Mouse (Mus musculus) spleen, embryonic (tissue): ENCODE measurements at regions not wholly inside any gene's neighbourhood (a gene's known extent, or its start where the extent isn't known, plus 50 kb on each side); places are given as distances from the start of the nearest gene placed in this dataset.

Experiments used
- CTCF ChIA-PET: fragments of 350-600 bp; sonication (Branson Sonifier 250); formaldehyde crosslinking; loops from one replicate; lab custom pipeline; 2022; lab: Charles Lee

DNA sequence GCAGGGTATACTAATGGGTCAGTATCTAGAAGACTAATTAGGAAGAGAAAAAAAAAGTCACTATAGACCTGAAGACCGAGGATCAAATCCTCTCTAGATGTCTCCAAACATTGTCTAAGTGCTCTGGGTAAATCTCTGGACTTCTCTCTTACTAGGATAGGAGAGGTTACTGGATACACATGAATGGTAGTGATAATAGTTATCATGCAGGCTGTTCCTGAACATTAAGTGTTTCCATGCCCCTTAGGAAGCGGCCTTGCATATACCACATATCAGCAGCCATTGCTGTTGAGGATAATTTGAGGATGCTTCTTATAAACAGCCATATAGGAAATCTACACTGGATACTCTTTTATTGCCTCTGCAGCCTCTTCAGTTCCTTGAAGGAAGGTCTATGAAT is 274.2 kb upstream of the Ppargc1a start:
- CTCF ChIA-PET, result no interaction called here

DNA sequence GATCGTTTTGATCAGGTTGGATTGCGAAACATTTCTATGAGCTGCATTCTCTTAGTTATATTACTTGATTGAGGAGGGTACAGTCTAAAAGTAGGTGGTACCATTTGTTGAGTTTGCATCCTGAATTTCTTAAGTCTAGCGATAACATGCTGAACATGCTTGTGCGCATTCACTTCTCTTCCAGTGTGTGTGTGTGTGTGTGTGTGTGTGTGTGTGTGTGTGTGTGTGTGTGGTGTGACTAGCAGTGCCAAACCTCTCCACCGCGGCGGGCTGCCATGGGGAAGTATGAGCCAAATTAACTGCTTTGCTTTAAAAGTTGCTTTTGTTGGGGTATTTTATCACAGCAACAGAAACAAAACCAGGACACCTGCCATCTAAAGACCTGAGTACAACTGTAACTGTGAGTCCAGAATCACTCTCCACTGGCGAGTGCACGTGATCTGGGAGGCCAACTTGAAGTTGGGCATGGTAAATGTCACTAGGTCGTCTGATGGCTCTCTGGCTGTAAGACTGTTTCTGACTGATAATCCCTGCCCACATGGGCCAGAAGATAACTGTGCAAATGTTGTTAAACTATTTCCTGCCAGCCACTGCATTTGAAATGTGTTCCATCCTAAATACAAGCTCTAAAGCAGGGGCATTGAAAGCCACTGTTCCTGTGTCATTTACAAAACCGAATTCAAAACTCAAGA is 273.3 kb upstream of the Ppargc1a start:
- CTCF ChIA-PET, result no interaction called here

DNA sequence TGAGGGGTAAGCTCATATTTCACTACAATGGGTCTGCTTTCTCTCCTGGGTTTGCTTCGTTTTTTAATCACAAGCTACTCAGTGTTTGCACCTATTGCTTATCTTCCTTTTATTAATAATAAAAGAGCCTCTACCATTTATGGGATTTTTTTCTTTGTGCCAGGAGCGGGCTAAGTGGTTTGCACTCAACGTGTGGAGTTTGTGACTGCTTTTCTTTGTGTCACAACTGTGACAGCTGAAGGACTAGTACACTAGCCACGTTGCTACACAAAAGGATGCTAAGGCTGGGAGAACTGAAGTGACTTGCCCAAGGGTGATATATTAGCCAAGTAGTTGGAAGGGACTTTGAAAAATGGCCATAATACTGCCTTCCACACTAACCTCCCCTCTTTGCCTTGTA is 271.8 kb upstream of the Ppargc1a start:
- CTCF ChIA-PET, result no interaction called here

DNA sequence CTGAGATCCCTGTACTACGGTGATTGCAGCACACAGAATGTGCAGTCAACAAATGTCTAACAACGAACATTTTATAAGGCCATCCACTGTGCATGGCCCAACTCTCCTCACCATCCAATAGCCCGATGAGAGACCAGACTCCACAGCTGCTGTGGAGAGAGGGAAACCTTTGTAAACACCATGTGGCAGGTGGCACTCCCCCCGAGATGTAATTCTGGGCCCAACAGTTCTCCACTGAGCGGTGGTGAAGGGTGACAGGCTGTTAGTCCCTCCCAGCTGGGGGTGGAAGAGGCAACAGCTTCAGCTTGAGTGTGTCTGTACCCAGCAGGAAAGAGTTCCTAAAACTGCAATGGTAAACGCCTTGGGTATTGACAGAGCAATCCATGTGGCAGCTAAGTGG is 263.0 kb upstream of the Ppargc1a start:
- CTCF ChIA-PET, result no interaction called here

DNA sequence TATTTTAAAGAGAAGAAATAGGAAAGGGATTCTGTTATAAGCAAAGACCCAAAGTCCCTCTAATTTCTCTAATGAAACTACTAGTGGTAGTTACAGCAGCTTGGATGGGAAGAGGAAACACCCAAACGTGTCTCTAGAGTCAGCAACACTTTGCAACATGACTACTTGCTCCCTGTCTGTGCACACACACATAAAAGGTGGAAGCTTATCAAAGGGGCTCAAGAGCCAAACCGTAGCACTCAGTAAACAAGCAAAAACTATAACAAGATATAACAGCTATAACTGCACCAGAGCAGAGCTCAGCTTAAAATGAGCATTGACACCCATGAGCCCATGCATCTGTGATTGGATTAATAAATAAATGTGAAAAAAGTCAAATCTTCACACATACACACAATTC is 262.5 kb upstream of the Ppargc1a start:
- CTCF ChIA-PET, result no interaction called here

DNA sequence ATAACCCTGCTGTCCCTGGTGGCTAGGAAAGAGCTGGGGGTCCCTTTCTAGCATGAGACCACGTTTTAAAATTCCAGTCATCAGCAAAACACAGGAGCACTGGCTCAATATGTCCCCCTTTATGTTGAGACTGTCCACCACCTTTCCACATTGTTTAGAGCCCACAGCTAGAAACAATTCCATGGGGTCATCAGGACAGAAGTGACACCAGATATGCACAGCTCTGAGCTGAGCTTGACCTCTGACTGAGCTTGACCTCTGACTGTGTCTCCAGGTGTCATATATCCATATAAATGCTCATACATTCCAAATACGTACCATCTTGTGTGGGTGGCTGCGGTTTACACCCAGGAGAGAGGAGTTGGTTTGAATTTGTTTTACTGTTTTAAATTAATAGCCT is 262.1 kb upstream of the Ppargc1a start:
- CTCF ChIA-PET, result no interaction called here

DNA sequence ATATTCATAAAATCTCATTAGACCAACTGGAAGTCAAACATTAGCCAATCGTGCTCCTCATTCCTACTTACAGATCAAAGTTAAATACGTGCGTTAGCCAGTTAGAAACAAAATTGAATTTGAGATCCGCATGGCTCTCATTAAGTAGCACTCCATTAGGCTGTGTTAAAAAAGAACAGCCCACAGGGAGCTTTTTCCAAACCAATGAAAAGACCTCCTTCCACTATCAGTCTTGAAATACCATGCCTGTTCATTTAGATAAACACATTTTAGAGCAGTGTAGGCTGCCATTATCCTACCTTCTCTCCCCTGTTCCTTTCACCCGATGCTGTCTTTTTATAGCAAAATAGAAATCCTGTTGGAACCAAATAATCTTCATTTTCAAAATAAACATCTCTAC is 261.5 kb upstream of the Ppargc1a start:
- CTCF ChIA-PET, result no interaction called here

DNA sequence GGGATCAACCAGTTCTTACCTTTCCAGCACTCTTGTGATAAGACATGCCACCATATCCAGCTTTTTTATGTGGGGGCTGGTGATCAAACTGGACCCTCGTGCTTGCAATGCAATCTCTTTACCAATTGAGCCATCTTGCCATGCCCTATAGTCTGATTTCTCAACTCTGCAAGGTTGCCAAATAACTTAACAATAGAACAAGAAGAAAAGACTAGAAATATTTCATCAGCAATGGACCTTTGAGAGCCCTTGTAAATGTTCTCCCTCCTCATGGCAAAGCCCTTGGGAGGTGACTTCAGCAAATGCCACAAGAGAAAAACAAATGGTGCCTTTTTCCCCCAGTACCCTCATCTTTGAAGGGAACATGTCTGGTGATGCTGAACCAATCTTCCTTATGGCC is 258.7 kb upstream of the Ppargc1a start:
- CTCF ChIA-PET, result no interaction called here

DNA sequence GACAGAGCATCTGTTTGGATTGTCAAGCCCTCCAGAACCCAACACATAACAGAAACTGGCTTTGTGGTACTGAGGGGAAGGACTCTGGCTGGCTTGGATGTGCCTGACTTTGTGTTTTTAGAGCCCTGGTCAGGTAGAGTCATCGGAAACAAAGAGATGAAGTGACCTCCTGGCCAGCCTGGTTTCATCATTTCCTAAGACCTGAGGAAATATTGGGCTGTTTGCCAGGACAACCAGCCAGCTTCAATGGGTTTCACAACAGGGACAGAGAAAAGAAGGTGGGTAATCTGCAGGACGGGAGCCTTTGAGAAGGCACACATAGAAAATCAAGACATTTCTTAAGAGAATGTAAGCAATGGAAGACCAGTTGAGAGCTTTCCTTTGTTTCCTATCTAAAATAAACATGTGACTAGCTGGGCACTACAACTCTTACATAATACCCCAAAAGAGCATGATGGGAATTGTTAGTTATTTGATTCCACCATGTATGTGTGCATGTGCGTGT is 258.1 kb upstream of the Ppargc1a start:
- CTCF ChIA-PET, result no interaction called here

DNA sequence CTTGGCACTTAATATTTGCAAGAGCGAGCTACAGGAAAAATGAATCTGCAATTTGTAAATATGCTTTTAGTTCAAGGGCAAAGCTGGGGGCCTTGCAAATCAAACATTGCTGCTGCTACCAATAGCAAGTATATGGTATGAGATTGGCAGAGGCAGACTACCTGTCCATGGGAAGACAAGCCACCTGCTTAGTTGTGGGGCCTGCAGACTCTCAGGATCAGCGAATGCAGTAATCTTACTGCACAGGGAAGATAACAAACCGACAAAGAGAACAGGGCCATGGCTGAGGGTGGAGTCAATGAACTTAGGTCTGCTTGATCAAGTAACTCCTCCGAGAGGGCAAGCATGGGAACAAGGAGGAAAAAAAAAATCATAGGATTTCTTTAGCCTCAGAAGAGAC is 257.2 kb upstream of the Ppargc1a start:
- CTCF ChIA-PET, result no interaction called here

DNA sequence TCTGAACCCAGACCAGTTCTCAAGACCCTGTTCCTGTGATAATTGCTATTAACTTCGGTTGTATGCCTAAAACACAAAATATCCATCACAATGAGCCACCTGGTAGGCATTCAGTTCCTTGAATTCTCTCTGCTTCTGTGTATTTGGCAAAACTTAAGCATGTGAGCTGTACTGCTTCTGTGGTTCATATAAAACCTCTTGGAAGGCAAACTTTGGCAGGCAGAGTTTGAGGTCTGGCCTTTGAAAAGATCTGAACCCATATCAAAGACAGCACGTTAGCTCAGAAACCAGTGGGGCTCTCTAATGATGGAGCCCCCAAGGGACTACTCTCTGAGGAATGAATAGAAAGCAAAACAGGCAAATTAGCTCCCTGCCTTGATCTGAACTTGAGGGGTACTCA is 256.1 kb upstream of the Ppargc1a start:
- CTCF ChIA-PET, result no interaction called here

DNA sequence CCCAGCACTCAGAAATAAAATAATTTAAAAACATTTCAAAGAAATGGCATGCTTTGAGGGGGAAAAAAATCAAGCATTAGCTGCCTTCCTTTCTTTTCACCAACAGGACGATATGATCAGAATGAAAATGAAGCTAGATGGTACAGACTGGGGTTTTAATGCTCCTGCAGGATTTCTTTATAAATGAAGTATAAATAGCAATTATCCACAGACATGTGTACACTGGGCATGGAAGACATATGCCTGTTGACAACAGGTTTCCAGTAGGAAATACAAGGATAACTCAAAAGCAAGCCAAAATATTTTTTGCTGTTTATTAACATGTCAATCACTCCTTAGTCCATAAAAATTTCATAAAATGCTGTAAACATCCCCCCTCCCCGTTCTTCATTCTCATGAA is 248.7 kb upstream of the Ppargc1a start:
- CTCF ChIA-PET, result no interaction called here

DNA sequence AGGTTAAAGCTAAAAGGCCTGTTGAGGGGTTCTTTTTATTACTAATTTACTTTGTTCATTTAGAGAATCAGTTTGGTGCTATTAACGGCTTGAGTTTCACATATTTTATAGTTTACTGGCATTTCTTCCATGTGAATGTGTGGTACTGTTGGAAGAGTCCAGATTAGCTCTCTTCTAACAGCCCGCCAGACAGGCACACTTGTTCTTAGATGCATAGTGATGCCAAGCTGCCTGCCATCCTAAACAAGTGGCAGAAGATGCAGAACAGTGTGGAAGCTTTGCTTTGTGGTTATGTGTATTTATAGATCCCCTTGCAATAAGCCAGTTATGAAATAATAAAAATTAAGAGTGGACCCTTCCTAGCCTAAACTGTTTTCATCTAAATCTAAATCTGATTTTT is 244.2 kb upstream of the Ppargc1a start:
- CTCF ChIA-PET, result no interaction called here

DNA sequence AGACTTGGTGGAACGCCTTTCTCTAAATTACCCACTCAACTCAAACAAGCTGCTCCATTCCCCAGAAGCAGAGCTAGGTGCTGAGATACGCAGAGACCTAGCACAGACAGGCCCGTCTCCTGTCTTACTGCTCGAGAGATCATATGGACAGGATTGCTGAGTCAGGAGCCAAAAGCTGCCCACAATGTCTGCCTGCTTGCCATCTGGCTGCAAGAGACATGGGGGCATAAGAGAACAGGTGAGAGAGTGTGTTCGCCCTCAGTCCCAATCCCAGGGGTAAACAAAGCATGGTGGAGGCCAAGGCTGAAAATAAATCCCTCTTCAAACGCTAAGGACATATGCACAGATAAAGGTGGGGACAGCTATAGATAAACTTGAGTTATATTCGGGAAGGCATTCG is 234.0 kb upstream of the Ppargc1a start:
- CTCF ChIA-PET, result no interaction called here

DNA sequence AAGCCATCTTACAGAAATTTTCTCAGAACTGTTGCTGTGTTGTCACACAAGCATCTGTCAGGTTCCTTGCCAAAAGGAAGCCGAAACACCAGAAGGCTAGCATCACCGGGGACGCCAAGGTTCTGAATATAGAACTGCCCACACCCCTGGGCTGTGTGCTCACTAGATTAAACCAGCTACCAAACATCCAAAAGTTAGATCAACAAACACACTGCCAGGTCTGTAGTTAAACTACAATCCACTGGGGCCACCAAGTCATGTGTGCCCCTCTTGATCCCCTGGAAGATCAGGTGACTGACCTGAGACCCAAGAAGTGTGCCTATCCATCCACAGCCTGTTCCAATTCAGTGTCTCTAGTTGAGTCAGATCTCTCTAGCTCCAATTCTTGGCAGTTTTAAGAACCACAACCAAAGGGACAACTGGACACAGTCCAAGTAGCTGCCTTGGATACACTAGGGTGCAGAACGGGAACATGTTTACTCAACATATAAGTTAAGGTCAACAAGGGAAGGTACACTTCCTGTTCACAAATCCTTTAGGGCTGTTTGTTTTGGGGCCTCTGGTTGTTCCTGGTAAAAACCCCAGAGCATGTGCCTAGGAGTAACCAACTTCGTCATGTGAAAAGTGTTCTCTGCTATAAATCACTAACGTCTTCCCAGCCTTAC is 232.0 kb upstream of the Ppargc1a start:
- CTCF ChIA-PET, result no interaction called here

DNA sequence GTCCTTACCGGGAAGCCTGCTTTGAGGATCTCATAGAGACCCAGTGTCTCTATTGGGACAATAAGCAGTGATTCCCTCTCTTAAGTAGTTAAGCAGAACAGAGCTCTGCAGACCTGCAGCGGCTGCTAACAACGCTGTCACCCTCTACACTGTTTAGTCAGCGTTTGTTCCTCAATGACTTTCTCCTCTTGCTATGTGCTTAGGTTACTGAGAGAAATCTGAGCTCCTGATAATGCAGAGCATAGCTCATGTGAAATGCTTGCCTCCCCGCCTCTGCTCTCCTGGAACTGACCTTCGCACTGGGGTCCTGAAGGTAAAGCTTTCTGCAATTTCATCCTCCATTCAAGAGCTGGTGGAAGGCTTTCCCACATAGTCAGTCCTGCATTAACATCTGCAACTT is 226.6 kb upstream of the Ppargc1a start:
- CTCF ChIA-PET, result no interaction called here

DNA sequence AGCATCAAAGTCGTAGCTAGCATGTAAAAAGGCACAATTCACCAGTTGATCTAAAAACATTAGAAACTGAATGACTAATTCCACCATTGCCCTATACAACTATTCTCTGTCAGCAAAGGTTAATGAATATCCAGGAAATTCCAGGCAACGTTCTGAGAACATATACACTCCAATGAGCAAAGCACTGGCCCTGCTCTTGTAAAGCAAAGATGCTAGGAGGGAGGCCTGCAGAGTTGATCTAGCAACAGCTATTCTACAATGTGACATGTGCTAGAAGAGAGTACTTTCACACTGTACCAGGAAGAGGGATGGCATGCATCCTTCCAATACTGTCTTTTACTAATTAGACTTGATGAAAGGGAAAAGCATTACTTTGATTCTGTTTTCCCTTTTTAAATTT is 225.4 kb upstream of the Ppargc1a start:
- CTCF ChIA-PET, result no interaction called here

DNA sequence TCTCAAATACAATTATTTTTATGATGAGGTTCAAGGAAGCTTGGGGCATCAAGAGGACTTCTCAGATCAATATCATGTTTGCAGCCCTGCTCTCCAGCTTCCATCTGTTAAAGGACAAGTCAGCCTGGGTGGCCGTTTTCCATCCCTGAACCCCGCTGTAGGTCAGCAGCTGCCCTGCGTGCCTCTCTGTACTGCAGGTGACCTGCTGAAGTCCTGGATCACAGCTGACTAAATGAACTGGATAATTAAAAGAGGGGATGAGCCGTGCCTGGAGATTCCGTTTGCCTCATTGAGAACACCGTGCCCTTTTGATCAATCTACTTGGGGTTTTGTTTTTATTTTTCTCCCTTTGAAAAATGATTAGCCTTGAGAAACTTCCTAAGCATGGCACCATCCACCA is 221.2 kb upstream of the Ppargc1a start:
- CTCF ChIA-PET, result no interaction called here

DNA sequence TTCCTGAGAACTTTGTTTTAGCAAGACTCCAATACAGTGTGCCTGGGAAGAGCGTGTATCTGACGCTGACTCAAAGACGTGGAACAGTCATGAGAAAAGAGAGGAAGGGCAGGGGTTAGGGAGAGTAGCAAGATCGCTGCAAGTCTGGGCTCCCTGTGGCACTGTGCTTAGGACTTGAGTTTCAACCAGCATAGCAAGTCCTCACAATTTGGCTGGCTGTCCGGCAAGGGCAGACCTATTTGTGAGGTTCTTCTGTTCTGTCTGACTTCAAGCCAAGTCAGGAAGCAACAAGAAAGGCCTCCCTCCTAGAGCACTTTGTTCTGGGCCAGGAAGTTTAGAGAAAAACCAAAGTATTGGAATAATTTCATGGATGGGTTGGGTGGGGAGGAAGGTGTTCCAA is 216.0 kb upstream of the Ppargc1a start:
- CTCF ChIA-PET, result no interaction called here

DNA sequence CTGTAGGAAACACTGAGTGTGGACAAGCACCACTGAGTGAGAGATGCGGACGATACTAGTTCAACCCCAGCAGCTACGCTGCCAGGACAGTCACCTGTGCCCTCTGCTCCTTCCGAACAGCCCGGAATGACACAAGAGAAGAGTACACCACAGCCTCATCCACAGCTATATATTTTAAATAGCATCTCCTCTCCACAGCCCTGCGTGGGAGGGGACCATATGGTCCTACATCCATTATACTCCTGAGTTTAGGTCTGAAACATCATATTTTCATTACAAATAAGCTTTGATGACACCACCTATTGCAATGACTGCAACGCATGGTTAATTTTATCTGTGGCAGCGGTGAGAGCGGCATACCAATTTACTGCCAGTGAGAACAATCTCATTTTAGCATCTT is 215.6 kb upstream of the Ppargc1a start:
- CTCF ChIA-PET, result no interaction called here

DNA sequence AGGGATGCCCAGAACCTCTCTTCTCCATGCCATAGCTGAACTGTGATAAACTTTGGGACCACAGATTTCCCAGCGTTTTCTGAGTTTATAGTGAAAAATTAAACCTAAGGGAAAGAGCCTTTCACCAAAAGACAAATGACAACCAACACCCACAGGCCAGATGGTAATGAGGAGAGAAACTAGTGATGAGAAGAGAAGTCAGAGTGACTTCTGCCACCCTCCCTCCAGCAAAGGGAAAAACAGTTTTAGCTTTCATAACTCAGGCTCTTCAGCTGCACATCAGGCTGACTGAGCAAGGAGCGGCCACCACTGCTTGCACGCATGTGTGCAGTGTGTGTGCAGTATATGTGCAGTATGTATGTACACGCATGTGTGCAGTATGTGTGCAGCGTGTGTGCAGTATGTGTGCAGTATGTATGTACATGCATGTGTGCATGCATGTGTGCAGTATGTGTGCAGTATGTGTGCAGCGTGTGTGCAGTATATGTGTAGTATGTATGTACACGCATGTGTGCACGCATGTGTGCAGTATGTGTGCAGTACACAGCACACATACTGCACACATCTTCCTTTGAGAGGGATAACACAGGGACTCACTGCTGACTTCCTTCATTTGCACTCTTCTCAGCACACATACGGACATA is 208.1 kb upstream of the Ppargc1a start:
- CTCF ChIA-PET, result no interaction called here

DNA sequence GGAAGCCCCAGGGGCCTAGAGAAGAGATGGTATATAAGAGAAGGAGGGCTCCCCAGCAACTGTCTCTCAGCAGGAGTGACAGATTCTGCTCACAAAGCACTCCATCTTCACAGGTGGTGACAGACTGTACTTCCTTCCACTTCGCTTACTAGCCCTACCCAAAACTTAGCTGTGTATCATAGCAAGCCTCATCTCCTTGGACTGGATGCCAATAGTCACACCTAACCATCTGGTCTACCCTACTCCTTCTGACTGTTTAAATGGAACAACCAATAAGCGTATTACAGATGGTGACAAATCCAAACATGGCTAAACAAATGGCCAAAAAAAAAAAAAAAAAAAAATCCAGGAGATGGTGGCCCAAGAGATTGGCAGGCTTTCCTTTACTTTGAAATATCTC is 204.1 kb upstream of the Ppargc1a start:
- CTCF ChIA-PET, result no interaction called here

DNA sequence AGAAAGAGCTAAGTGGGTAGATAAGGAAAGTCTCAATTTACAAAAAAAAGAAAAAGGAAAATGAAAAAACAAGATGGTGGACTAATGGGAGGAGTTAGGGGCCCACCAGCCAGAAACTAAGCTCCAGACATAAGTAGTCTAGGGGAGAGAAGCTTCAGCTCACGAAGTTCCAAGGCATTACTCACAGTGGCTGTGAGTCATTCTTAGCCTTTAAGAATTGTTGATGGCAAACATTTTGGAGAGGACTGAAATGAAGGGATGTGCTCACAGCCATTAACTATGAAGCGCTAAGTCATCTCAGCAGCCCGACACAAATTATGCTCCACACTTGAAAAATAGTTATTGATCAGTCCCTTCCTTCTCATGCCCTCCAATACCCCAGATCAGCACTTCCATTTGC is 198.6 kb upstream of the Ppargc1a start:
- CTCF ChIA-PET, result no interaction called here
